Mouse (Mus musculus) mature B cell (primary cell): Measurements from ENCODE around the gene Prlh.

Experiments
- in situ Hi-C: fragments of 300-500 bp; cut with MboI; formaldehyde crosslinking; loops from 2 replicates; pipeline ENCODE4 v1.14.3; 2019

Gene Prlh

GRCm38 (mm10) chr1:91001871-91002539, 49.1 kb downstream of the Prlh start:
- in situ Hi-C loops = no loop called here

DNA sequence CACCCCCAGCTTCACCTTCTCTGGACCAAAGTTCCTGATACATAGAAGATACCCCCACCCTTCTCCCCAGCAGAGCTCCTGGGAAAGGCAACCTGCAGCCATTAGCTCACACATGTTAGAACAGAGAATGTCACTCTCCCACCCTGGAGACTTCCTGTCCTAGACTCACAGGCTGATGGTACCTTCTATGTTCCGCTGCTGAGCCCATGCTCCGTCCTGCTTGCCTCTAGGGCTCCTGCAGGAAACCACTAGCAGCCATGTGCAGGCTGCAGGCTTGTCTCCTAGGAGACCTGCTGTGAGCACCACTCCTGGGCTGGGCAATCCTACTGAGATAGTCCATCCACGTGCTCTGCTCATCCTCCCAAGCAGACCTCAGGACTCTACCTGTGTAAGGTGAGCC, 49.7 kb downstream of the Prlh start:
- in situ Hi-C loops = no loop called here
